Mouse (Mus musculus) lung, embryonic 14.5 days (tissue): ENCODE measurements around the gene Acss2. TPM values are rescaled to one million over a fixed set of nuclear protein-coding genes. Genes with fewer than 3 reads are reported as not detected.

Source experiments
- ATAC-seq: fragments of 200-750 bp; cut with Nextera tagmentation; 2 replicates; pipeline ENCODE4 v1.8.0; 2017; ENCODE audit warnings: mild to moderate bottlenecking, moderate TSS enrichment, moderate library complexity; ENCODE audit not compliant: insufficient read depth
- DNase-seq: peaks from one replicate; pipeline ENCODE4 v3.0.0-alpha.2; 2015
- H3K27ac ChIP-seq: fragments of 300-500 bp; sonication (generic); 2 replicates; pipeline ENCODE4 v1.5.1; 2014; ENCODE audit warnings: low read depth, mild to moderate bottlenecking, moderate library complexity
- H3K27me3 ChIP-seq: fragments of 300-500 bp; sonication (generic); 2 replicates; pipeline ENCODE4 v1.6.1; 2014; ENCODE audit warnings: low read length, control low read depth; ENCODE audit not compliant: insufficient read depth
- H3K36me3 ChIP-seq: fragments of 300-500 bp; sonication (generic); 2 replicates; pipeline ENCODE4 v1.6.1; 2014; ENCODE audit warnings: control low read depth; ENCODE audit not compliant: insufficient read depth
- H3K4me1 ChIP-seq: fragments of 300-500 bp; sonication (generic); 2 replicates; pipeline ENCODE4 v1.6.1; 2014; ENCODE audit warnings: antibody characterized with exemption, control low read depth; ENCODE audit not compliant: insufficient read depth
- H3K4me2 ChIP-seq: fragments of 300-500 bp; sonication (generic); 2 replicates; pipeline ENCODE4 v1.6.1; 2014; ENCODE audit warnings: mild to moderate bottlenecking
- H3K4me3 ChIP-seq: fragments of 300-500 bp; sonication (generic); 2 replicates; pipeline ENCODE4 v1.5.1; 2014; ENCODE audit warnings: low read depth, low read length
- H3K9ac ChIP-seq: fragments of 300-500 bp; sonication (generic); 2 replicates; pipeline ENCODE4 v1.6.1; 2014
- H3K9me3 ChIP-seq: fragments of 300-500 bp; sonication (generic); 2 replicates; pipeline ENCODE4 v1.6.1; 2016; ENCODE audit warnings: low read depth, low read length, control low read depth
- CTCF ChIP-seq: IDR thresholded peaks from 2 replicates; pipeline ENCODE4 v1.5.1; 2016; ENCODE audit warnings: antibody characterized with exemption, low read depth
- WGBS: fragments of 180-500 bp; shearing (Covaris S2); extraction: QIAGEN DNeasy Blood & Tissue Kit; methylation state at CpG from one replicate; pipeline ENCODE4 v1.1.7; 2014; 5-methylcytosine and 5-hydroxymethylcytosine counted together
- polyA plus RNA-seq: library from polyadenylated mRNA; unstranded; fragments of >200 nt; fragmentation: Nextera tagmentation; extraction: Ambion mirVana; gene quantifications from 2 replicates; pipeline ENCODE4 v1.2.1, GENCODE M21; 2014

Gene Acss2
- polyA plus RNA-seq, 1 experiment from 2014 or later = 7.5 TPM

GRCm38 (mm10) chr2:155539696-155540095, 21.9 kb downstream of the Acss2 start:
- Histone ChIP-seq H3K4me3 (no peak overlapping the region), H3K4me1 (no peaks in the 10 kb centered on the region), H3K27me3 (no peaks in the 10 kb centered on the region), H3K4me2 (no peak overlapping the region), H3K27ac (no peak overlapping the region), H3K36me3 (no peaks in the 10 kb centered on the region), H3K9me3 (no peaks in the 10 kb centered on the region), H3K9ac (no peak overlapping the region)
- no peak for TF ChIP-seq CTCF
- DNase-seq = no peak
- no peak for ATAC-seq

- no peak for TF ChIP-seq CTCF
- Histone ChIP-seq H3K27me3 (no peaks in the 10 kb centered on the region), H3K27ac (0 out of 2 replicates have a peak overlapping the region, but pooled peaks have one; percentile 24), H3K4me1 (no peaks in the 10 kb centered on the region), H3K4me2 (no peak overlapping the region), H3K9ac (no peak overlapping the region), H3K4me3 (no peak overlapping the region), H3K36me3 (no peaks in the 10 kb centered on the region), H3K9me3 (no peaks in the 10 kb centered on the region)
- no peak for ATAC-seq
- WGBS = 45% methylated on average over 6 of the region's 6 CpGs
- peak; percentile 11 for DNase-seq
Observed at GRCm38 (mm10) chr2:155540822-155541458, 23.2 kb downstream of the Acss2 start.

DNA sequence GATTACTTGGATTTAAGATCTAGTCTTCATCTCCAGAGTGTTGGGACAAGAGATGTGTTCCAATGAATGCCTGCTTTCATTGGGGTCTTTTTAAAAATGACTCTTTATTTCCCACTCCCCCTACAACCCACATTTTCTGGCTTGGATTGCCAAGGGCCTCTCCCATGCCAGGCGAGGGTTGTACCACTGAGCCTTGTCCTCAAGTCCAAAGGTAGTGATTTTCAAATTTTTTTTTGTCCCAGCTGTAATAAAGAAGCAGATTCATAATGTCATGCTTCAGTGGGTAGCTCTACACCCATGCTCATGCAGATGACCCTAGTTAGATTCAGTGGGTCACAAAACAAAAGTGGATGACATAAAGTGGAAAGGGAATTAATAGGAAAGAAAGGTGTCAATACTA, 29.2 kb downstream of the Acss2 start:
- Histone ChIP-seq H3K27me3 (no peaks in the 10 kb centered on the region), H3K27ac (no peak overlapping the region), H3K4me2 (no peak overlapping the region), H3K4me3 (no peak overlapping the region), H3K9me3 (no peaks in the 10 kb centered on the region), H3K36me3 (no peaks in the 10 kb centered on the region), H3K4me1 (no peaks in the 10 kb centered on the region), H3K9ac (no peak overlapping the region)
- 70% methylated on average over 1 of the region's 1 CpGs for WGBS
- no peak for ATAC-seq
- TF ChIP-seq CTCF = no peak
- DNase-seq = no peak

GRCm38 (mm10) chr2:155552336-155552735, 34.6 kb downstream of the Acss2 start:
- Histone ChIP-seq H3K4me3 (no peak overlapping the region), H3K27ac (no peak overlapping the region), H3K36me3 (no peaks in the 10 kb centered on the region), H3K9ac (no peak overlapping the region), H3K4me1 (no peaks in the 10 kb centered on the region), H3K4me2 (no peak overlapping the region), H3K9me3 (no peaks in the 10 kb centered on the region), H3K27me3 (no peaks in the 10 kb centered on the region)
- no peak for DNase-seq
- no peak for ATAC-seq
- no peak for TF ChIP-seq CTCF

DNA sequence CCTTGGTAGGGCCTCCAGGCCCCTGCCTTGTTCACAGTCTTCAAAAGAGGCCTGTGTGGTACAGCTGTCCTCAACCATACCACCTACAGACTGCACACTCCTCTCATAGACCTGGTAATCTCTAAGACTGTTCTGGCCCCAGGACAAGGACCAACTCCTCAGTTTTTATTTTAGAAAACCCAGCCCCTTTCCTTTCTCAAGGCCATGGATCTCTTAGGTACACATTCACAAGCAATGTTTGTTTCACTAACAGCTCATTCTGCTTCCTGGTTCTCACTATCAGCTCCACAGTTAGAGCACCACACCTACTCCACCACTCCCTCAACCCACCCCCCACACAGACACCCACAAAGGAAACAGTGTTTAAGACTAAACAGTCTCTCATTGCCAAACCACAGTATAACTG, 35.2 kb downstream of the Acss2 start:
- Histone ChIP-seq H3K36me3 (no peaks in the 10 kb centered on the region), H3K27me3 (no peaks in the 10 kb centered on the region), H3K4me2 (no peak overlapping the region), H3K9ac (no peak overlapping the region), H3K4me1 (no peaks in the 10 kb centered on the region), H3K27ac (no peak overlapping the region), H3K9me3 (no peaks in the 10 kb centered on the region), H3K4me3 (no peak overlapping the region)
- no peak for DNase-seq
- no peak for TF ChIP-seq CTCF
- no peak for ATAC-seq

- ATAC-seq (no peak), DNase-seq (no peak)
- H3K36me3 ChIP-seq = no peaks in the 10 kb centered on the region
- no peaks in the 10 kb centered on the region for H3K27me3 ChIP-seq
- no peak overlapping the region for H3K4me3 ChIP-seq
- H3K9me3 ChIP-seq = no peaks in the 10 kb centered on the region
- no peak overlapping the region for H3K27ac ChIP-seq
- H3K9ac ChIP-seq = no peak overlapping the region
- no peaks in the 10 kb centered on the region for H3K4me1 ChIP-seq
- TF ChIP-seq CTCF = no peak
- no peak overlapping the region for H3K4me2 ChIP-seq
- WGBS = 73% methylated on average over 2 of the region's 2 CpGs
Observed at GRCm38 (mm10) chr2:155554426-155554985, 36.8 kb downstream of the Acss2 start.

- no peak overlapping the region for H3K4me2 ChIP-seq
- TF ChIP-seq CTCF = no peak
- no peaks in the 10 kb centered on the region for H3K4me1 ChIP-seq
- no peak overlapping the region for H3K27ac ChIP-seq
- no peaks in the 10 kb centered on the region for H3K9me3 ChIP-seq
- H3K4me3 ChIP-seq = no peak overlapping the region
- no peaks in the 10 kb centered on the region for H3K36me3 ChIP-seq
- no peaks in the 10 kb centered on the region for H3K27me3 ChIP-seq
- ATAC-seq (no peak), DNase-seq (no peak)
- no peak overlapping the region for H3K9ac ChIP-seq
- WGBS = 27% methylated on average over 1 of the region's 1 CpGs
Observed at GRCm38 (mm10) chr2:155562209-155562608, 44.5 kb downstream of the Acss2 start.
